Mouse (Mus musculus): ENCODE data around the gene Slc16a3.

The Slc16a3 gene

GRCm38 (mm10) chr11:120948861-120949851, 876 bp downstream of the Slc16a3 start:
- DNase-seq (ENCODE audit: low read depth, low spot score) = peak; percentile 68

GRCm38 (mm10) chr11:120949863-120950262, 1.6 kb downstream of the Slc16a3 start:
- DNase-seq (ENCODE audit: low read depth, low spot score) = no peak

- DNase-seq (ENCODE audit: low read depth, low spot score) = peak; percentile 97
Measured at GRCm38 (mm10) chr11:120950281-120951202, 2.3 kb downstream of the Slc16a3 start.

- no peak for DNase-seq (ENCODE audit: low read depth, low spot score)
Measured at GRCm38 (mm10) chr11:120951237-120951636, 3.0 kb downstream of the Slc16a3 start.

GRCm38 (mm10) chr11:120951731-120952730, 3.8 kb downstream of the Slc16a3 start:
- no peak for DNase-seq (ENCODE audit: low read depth, low spot score)

- DNase-seq (ENCODE audit: low read depth, low spot score) = no peak
Measured at GRCm38 (mm10) chr11:120954936-120955335, 6.7 kb downstream of the Slc16a3 start.

- DNase-seq (ENCODE audit: low read depth, low spot score) = no peak
Measured at GRCm38 (mm10) chr11:120955701-120956100, 7.4 kb downstream of the Slc16a3 start.

- DNase-seq (ENCODE audit: low read depth, low spot score) = no peak
Measured at GRCm38 (mm10) chr11:120957052-120957451, 8.8 kb downstream of the Slc16a3 start.

GRCm38 (mm10) chr11:120957731-120958257, 9.5 kb downstream of the Slc16a3 start:
- no peak for DNase-seq (ENCODE audit: low read depth, low spot score)

- no peak for DNase-seq (ENCODE audit: low read depth, low spot score)
Measured at GRCm38 (mm10) chr11:120959066-120959465, 10.8 kb downstream of the Slc16a3 start.

GRCm38 (mm10) chr11:120959564-120959963, 11.3 kb downstream of the Slc16a3 start:
- DNase-seq (ENCODE audit: low read depth, low spot score) = no peak

GRCm38 (mm10) chr11:120960248-120960647, 12.0 kb downstream of the Slc16a3 start:
- no peak for DNase-seq (ENCODE audit: low read depth, low spot score)

GRCm38 (mm10) chr11:120961594-120961993, 13.3 kb downstream of the Slc16a3 start:
- DNase-seq (ENCODE audit: low read depth, low spot score) = no peak

- DNase-seq (ENCODE audit: low read depth, low spot score) = no peak
Measured at GRCm38 (mm10) chr11:120962050-120962771, 13.9 kb downstream of the Slc16a3 start.

- DNase-seq (ENCODE audit: low read depth, low spot score) = no peak
Measured at GRCm38 (mm10) chr11:120962909-120963308, 14.6 kb downstream of the Slc16a3 start.

GRCm38 (mm10) chr11:120964195-120965157, 16.2 kb downstream of the Slc16a3 start:
- DNase-seq (ENCODE audit: low read depth, low spot score) = peak; percentile 88

- peak; percentile 77 for DNase-seq (ENCODE audit: low read depth, low spot score)
Measured at GRCm38 (mm10) chr11:120965587-120965986, 17.3 kb downstream of the Slc16a3 start.

GRCm38 (mm10) chr11:120969742-120970141, 21.5 kb downstream of the Slc16a3 start:
- DNase-seq (ENCODE audit: low read depth, low spot score) = no peak

GRCm38 (mm10) chr11:120971237-120971636, 23.0 kb downstream of the Slc16a3 start:
- no peak for DNase-seq (ENCODE audit: low read depth, low spot score)

Measured in R1 (cell line).